Mouse (Mus musculus): Measurements from ENCODE around the gene Rtkn.

Rtkn gene

DNA sequence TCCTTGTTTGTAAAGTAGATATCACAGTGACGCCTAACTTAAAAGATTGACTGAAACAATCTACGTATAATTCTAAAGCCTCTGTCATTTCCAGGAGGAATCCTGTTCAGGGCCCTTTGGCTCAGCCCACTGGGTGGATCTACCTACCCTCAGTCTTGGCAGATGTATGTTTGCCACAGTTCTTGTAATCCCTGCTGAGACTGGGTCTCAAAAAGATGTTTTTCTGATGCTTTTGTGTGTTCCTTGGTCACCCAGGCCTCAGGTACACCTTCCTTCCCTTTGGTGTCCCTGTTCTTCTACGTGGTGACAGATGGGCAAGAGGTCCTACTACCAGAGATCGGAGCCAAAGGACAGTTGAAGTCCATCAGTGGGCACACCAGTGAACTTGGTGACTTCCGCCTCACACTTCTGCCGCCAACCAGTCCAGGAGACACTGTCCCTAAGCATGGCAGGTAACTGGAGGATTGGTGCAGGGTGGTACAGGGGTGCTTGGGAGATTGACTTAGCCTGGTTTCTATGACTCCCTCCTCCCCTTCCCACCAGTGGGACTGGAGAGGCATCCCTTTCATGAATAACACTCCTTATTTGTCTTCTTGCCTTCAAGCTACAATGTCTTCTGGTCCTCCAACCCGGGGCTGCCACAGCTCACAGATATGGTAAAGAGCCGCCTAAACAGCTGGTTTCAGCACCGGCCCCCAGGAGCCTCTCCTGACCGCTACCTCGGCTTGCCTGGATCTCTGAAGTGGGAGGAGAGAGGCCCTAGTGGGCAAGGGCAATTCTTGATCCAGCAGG, 18.7 kb upstream of the Rtkn start:
- DNase-seq (ENCODE audit: extremely low read depth, low read depth) = no peak

- no peak for DNase-seq (ENCODE audit: extremely low read depth, low read depth)
Measured at GRCm38 (mm10) chr6:83117165-83117438, 18.2 kb upstream of the Rtkn start.

GRCm38 (mm10) chr6:83117616-83118015, 17.6 kb upstream of the Rtkn start:
- no peak for DNase-seq (ENCODE audit: extremely low read depth, low read depth)

DNA sequence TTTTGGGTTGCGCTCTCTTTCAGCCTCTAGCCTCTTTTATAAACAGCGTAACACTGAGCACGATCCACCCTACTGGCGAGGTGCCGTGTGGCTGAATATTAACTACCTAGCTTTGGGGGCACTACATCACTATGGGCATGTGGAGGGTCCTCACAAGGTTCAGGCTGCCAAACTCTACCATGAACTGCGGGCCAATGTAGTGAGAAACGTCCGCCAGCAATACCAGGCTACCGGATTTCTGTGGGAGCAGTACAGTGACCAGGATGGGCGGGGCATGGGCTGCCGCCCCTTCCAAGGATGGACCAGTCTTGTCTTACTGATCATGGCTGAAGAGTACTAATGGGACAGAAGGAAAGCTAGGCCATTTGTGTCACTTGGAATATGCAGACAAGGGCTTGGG, 16.9 kb upstream of the Rtkn start:
- no peak for DNase-seq (ENCODE audit: extremely low read depth, low read depth)

GRCm38 (mm10) chr6:83118825-83119733, 16.2 kb upstream of the Rtkn start:
- DNase-seq (ENCODE audit: extremely low read depth, low read depth) = no peak

GRCm38 (mm10) chr6:83119734-83120051, 15.6 kb upstream of the Rtkn start:
- no peak for DNase-seq (ENCODE audit: extremely low read depth, low read depth)

DNA sequence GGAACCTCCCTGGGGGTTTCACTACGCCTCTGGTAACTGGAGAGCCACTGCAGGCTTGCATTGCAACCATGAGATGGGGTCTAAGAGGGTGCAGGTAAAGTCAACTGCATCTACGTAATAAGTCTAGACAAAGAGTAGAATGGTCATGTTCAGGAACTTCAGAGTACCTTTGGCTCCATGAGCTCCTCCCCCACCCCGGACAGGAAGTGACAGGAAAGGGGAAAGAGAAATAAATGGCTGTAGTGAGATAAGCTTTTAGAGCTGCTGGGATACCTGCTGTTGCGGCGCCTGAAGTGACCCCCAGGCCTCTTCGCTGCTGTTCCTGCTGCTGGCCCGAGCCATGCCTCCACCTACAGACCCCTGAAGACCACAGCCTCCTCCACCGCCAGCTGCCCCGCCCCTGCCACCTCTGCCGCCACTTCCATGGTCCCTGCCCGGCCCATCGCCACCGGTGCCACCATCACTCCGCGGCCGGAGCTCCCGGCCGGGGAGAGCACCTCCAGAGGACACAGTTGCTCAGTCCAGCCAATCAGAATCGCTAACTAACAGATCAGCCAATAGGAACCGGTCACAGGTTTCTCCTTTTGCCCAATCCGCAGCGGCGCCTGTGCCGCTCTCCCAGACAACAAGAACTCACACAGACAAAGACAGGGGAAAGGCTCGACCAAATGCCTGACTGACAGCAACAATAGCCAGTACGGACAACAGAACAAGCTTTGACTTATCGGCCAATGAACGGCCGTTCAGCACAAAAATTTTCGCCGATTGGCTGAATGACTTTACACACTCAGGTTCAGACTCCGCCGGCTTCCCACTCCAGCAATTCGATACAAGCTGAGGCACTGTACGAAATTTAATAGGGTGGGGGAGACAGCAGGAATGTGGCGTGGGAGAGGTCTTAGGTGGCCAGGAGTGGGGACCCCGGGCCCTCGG, 14.1 kb upstream of the Rtkn start, which contains the start of gene Wbp1:
Wbp1 (minus strand) TSS at position 630 of the 933 bp plus-strand sequence.
- peak; percentile 100 for DNase-seq (ENCODE audit: extremely low read depth, low read depth)

DNA sequence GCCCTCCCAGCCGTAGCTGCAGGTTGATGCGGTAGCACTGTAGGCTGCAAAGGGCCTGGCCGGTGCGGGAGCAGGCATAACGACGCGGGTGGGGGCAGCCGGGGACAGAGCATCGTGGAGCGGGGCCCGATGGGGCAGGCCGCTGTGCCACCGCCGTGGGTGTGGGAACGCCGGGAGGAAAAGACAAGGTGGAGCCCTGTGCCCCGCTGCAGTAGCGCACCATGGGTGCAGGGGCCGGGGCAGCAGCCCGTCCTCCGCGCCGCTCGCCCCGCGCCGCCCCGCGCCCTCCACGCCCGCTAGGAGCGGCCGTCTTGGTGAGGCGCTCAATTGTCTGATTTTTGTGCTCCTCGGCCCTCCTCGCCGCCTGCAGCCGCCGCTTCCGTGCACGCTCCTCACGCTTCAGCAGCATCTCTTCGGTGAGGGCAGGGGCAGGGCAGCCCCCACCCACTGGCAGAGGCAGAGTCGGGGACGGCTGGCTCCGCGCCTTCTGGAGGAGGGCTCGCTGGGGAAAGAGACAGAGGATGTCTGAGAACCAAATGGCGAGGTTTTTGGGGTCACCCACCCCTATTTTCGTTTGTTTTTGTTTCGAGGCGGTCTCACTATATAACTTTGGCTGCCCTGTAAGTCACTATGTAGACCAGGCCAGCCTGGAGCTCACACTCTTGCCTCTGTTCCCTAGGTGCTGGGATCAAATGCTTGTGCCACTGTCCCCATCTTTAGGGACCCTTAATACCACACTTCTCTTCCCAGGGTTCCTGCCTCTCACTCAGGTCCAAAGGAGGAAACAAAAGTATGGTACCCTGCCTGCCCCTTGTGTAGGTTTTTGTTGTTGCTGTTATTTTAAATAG, 13.2 kb upstream of the Rtkn start:
- DNase-seq (ENCODE audit: extremely low read depth, low read depth) = no peak

- no peak for DNase-seq (ENCODE audit: extremely low read depth, low read depth)
Measured at GRCm38 (mm10) chr6:83122961-83123360, 12.3 kb upstream of the Rtkn start.

DNA sequence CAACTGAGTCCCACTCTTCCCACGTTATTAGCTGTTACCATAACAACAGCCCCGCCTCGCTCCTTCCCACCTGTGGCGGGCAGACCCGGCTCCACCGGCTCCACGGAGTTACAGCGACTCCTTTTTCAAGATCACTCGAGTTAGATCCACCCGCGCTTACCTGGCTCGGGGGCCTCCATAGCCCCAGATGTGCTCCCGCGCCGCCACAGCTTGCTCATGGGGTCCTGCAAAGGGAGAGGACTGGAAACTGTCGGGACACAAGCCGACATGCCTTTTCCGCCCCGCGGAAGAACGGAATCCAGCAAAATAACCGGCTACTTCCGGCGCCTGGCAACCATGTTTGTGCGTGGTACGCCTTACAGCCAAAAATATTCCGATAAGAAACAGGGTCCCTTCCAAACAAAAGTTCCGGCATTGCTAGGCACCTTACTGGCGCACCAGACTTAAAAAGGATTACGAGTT, 10.4 kb upstream of the Rtkn start:
- peak; percentile 97 for DNase-seq (ENCODE audit: extremely low read depth, low read depth)

GRCm38 (mm10) chr6:83125331-83125730, 9.9 kb upstream of the Rtkn start, which contains the start of gene Ino80b:
Gene Ino80b, minus strand, starts transcription at chr6:83125431.
- DNase-seq (ENCODE audit: extremely low read depth, low read depth) = no peak

GRCm38 (mm10) chr6:83127419-83127818, 7.8 kb upstream of the Rtkn start:
- DNase-seq (ENCODE audit: extremely low read depth, low read depth) = no peak

DNA sequence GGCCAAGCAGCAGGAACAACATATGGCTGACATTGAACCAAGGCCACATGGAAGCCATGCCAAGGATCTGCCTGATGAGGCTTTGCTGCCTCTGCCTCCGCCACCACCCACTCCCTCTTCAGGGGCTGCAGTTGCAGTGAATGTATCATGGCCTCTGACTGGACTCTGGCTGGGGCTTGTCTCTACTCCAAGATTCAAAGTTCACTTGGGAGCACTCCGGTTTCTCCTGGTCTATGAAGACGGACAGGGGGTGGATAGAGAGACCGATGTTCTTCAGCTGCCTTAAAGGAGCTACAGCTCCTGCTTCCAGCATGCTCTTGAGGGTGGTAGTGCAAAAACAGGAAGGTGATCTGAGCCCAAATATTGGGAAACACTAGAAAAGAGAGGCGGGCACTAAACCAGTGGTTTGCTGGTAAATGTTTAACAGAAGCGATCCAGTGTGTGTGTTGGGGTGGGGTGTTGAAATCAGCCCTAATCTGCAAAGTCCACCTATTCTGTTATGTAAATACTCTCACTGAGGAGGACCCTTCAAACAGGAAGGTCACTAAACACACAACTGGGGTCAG, 3.7 kb upstream of the Rtkn start:
- no peak for DNase-seq (ENCODE audit: extremely low read depth, low read depth)

DNA sequence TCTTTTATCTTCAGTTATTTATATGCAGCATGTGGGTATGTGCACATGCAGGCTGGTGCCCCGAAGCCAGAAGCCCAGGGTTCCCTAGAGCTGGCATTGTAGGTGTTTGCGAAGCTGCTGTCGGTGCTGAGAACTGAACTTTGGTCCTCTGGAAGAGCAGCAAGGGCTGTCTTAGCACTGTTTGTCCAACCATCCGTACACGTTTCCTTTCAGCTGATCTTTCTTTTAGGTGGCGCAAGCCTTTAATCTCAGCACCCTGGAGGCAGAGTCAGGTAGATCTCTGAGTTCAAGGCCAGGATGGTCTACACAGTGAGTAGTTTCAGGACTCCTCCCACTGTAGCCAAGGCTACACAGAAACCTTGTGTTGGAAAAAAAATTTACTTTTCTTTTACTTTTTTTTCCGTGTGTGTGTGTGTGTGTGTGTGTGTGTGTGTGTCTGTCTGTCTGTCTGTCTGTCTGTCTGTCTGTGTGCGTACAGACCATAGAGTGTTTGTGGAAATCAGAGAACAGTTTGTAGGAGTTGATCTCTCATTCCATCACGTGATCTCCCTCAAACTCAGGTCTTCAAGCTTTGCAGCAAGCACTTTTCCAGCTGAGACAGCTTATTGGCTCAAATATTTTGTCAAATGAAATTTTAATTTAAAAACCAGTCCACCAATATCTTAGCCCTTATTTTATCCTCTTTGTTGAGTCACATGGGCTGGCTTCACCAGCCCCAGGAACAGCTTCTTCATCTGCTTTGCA, 2.9 kb upstream of the Rtkn start:
- no peak for DNase-seq (ENCODE audit: extremely low read depth, low read depth)

DNA sequence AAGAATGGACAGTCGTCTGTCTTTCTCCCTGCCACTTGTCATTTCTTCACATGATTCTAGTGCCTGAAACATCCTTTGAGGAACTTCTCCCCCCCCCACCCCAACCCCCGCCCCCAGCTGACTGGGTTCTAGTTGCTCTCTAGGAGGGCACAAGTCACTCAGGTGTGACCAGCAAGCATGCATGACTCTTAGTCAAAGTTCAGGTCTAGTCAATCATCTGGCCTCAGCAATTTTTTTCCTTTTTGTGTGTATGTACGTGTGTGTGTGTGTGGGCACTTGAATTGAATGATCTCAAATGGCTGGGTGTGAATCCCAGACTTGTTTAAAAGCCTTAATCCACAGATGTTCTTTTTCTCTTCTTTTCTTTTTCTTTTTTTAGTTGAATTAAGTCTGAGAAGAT, 1.0 kb upstream of the Rtkn start:
- DNase-seq (ENCODE audit: extremely low read depth, low read depth) = no peak

GRCm38 (mm10) chr6:83135571-83136161, 403 bp downstream of the Rtkn start:
- DNase-seq (ENCODE audit: extremely low read depth, low read depth) = no peak

DNA sequence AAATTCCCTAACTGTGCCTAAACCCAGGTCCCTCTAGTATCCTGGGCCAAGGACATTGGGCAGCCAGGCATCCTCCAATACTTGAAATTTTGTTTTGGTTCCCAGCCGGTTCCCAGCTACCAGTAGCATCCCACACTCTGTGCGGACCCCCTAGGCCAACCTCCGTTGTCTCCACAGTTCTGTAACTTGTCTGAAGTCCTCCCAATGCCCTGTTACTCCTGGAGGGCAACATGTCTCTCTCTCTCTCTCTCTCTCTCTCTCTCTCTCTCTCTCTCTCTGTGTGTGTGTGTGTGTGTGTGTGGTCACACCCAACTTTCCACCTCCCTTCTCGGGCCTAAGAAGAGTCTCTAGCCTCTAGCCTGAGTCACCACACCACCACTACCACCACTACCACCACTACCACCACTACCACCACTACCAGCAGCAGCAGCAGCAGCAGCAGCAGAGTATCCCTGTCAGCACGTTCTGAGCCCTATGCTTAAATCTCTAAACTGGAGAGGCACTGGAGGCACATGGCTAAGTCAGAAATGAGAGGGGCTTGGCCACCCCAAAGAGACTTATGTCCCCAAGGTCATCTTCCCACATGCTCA, 1.1 kb downstream of the Rtkn start:
- DNase-seq (ENCODE audit: extremely low read depth, low read depth) = no peak

- no peak for DNase-seq (ENCODE audit: extremely low read depth, low read depth)
Measured at GRCm38 (mm10) chr6:83136881-83137575, 1.8 kb downstream of the Rtkn start.
